Mouse (Mus musculus) adrenal gland, adult 8-10 months (tissue): ENCODE results near the gene Phkg1. TPM values are rescaled to one million over a fixed set of nuclear protein-coding genes. Genes with fewer than 3 reads are reported as not detected.

Experiments used
- total RNA-seq, 4 experiments: library from RNA; stranded (reverse); gene quantifications; 2 replicates each; pipeline ENCODE4 v1.2.4; 2022

The Phkg1 gene
- total RNA-seq, 4 experiments from 2014 or later, result 0.49 to 2.6 (median 1.1) TPM

Other genes with a start within 250 kb of the Phkg1 start
- 1 to 10 TPM; 3.4 to 5.2 (median 4.1) TPM for gene Zfp11, start 228.4 kb downstream of the Phkg1 start, total RNA-seq
- not detected for gene Sept14, start 190.0 kb downstream of the Phkg1 start, total RNA-seq
- gene Mrps17, start 183.1 kb downstream of the Phkg1 start, total RNA-seq, result 100 to 1,000 TPM in 1 of 4 experiments, 10 to 100 TPM in 3; 88.6 to 111 (median 90.3) TPM
- 100 to 1,000 TPM; 133 to 158 (median 149) TPM for gene Nipsnap2, start 173.5 kb downstream of the Phkg1 start, total RNA-seq
- 10 to 100 TPM; 19.7 to 25.4 (median 22.5) TPM for gene Psph, start 111.1 kb downstream of the Phkg1 start, total RNA-seq
- 10 to 100 TPM; 30.2 to 69.8 (median 54.5) TPM for gene Sumf2, start 51.6 kb downstream of the Phkg1 start, total RNA-seq
- gene Chchd2, start 11.1 kb downstream of the Phkg1 start, total RNA-seq, result 1,000 to 10,000 TPM in 1 of 4 experiments, 100 to 1,000 TPM in 3; 716 to 1,044 (median 882) TPM
- 1 to 10 TPM; 1.5 to 3.3 (median 2.0) TPM for gene Zbed5, start 2.8 kb downstream of the Phkg1 start, total RNA-seq
- gene Nupr1l, start 10.0 kb upstream of the Phkg1 start, total RNA-seq, result 1 to 10 TPM; 3.3 to 7.2 (median 5.0) TPM
- gene Vkorc1l1, start 43.4 kb upstream of the Phkg1 start, total RNA-seq, result 10 to 100 TPM; 29.2 to 38.6 (median 34.6) TPM
- 10 to 100 TPM; 57.5 to 75.2 (median 68.5) TPM for gene Gusb, start 104.5 kb upstream of the Phkg1 start, total RNA-seq
- 100 to 1,000 TPM; 137 to 158 (median 148) TPM for gene Asl, start 130.7 kb upstream of the Phkg1 start, total RNA-seq
- 10 to 100 TPM; 44.8 to 48.3 (median 47.7) TPM for gene Crcp, start 130.7 kb upstream of the Phkg1 start, total RNA-seq
- gene Tpst1, start 174.8 kb upstream of the Phkg1 start, total RNA-seq, result 10 to 100 TPM; 46.9 to 86.8 (median 67.7) TPM
- 10 to 100 TPM; 14.5 to 19.6 (median 17.4) TPM for gene Kctd7, start 246.3 kb upstream of the Phkg1 start, total RNA-seq